Mouse (Mus musculus): Measurements from ENCODE around the gene Carmil1. TPM values are rescaled to one million over a fixed set of nuclear protein-coding genes. Genes with fewer than 3 reads are reported as not detected.

The Carmil1 gene
- polyA plus RNA-seq, 1 experiment from 2014 or later = 47.1 TPM

- Histone ChIP-seq H3K4me2 (ENCODE audit: low read length) (no peak overlapping the region), H3K36me3 (ENCODE audit: control insufficient read depth, insufficient read depth, low read length) (no peaks in the 10 kb centered on the region), H3K9me3 (replicated peaks; ENCODE audit: control insufficient read depth, low read length, poor library complexity, severe bottlenecking) (no peaks in the 10 kb centered on the region), H3K27me3 (ENCODE audit: control insufficient read depth, insufficient read depth, low read depth, low read length) (no peaks in the 10 kb centered on the region), H3K4me1 (ENCODE audit: control insufficient read depth, insufficient read depth, low read length) (peaks cover 2% of the 10 kb centered on the region; the same call in 1 of the 2 replicates), H3K4me3 (ENCODE audit: low read depth, low read length) (no peak overlapping the region), H3K9ac (ENCODE audit: low read depth, low read length) (no peak overlapping the region), H3K27ac (ENCODE audit: low read length) (no peak overlapping the region)
- WGBS = 45% methylated on average over 5 of the region's 5 CpGs
- ATAC-seq = no peak
Observed at GRCm38 (mm10) chr13:24177600-24177999, 103.0 kb downstream of the Carmil1 start.

- no peak overlapping the region for H3K27ac ChIP-seq (ENCODE audit: low read length)
- no peak overlapping the region for H3K4me2 ChIP-seq (ENCODE audit: low read length)
- H3K9me3 ChIP-seq (replicated peaks; ENCODE audit: control insufficient read depth, low read length, poor library complexity, severe bottlenecking) = no peaks in the 10 kb centered on the region
- no peak overlapping the region for H3K4me3 ChIP-seq (ENCODE audit: low read depth, low read length)
- WGBS = 84% methylated on average over 4 of the region's 4 CpGs
- H3K4me1 ChIP-seq (ENCODE audit: control insufficient read depth, insufficient read depth, low read length) = peaks cover 2% of the 10 kb centered on the region; the same call in 1 of the 2 replicates
- ATAC-seq = no peak
- no peaks in the 10 kb centered on the region for H3K27me3 ChIP-seq (ENCODE audit: control insufficient read depth, insufficient read depth, low read depth, low read length)
- no peak overlapping the region for H3K9ac ChIP-seq (ENCODE audit: low read depth, low read length)
- no peaks in the 10 kb centered on the region for H3K36me3 ChIP-seq (ENCODE audit: control insufficient read depth, insufficient read depth, low read length)
Observed at GRCm38 (mm10) chr13:24176835-24177234, 103.8 kb downstream of the Carmil1 start.

GRCm38 (mm10) chr13:24169658-24170057 is 110.9 kb downstream of the Carmil1 start:
- H3K4me1 ChIP-seq (ENCODE audit: control insufficient read depth, insufficient read depth, low read length) = no peaks in the 10 kb centered on the region
- H3K27me3 ChIP-seq (ENCODE audit: control insufficient read depth, insufficient read depth, low read depth, low read length) = no peaks in the 10 kb centered on the region
- H3K36me3 ChIP-seq (ENCODE audit: control insufficient read depth, insufficient read depth, low read length) = no peaks in the 10 kb centered on the region
- H3K27ac ChIP-seq (ENCODE audit: low read length) = no peak overlapping the region
- no peak overlapping the region for H3K4me3 ChIP-seq (ENCODE audit: low read depth, low read length)
- H3K9me3 ChIP-seq (replicated peaks; ENCODE audit: control insufficient read depth, low read length, poor library complexity, severe bottlenecking) = no peaks in the 10 kb centered on the region
- 93% methylated on average over 1 of the region's 1 CpGs for WGBS
- no peak overlapping the region for H3K4me2 ChIP-seq (ENCODE audit: low read length)
- ATAC-seq = no peak
- H3K9ac ChIP-seq (ENCODE audit: low read depth, low read length) = no peak overlapping the region

DNA sequence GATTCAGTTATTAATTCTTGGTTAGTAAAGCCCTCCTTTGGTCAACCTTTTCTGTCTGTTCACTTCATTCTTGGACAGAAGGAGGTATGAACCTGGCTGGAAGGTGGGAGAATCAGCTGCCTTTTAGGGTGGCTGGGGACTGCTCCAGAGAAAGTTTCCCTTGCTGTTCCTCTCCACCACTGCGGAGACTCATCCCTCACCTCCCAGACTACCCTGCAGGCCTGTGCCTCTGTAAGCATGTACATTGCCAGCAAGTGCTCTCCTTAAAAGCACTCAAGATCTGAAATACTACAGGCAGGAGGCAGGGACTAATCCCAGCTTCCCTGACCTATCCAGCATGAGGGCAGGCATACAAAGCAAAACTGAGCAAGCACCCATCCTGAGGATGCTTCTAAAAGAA is 117.2 kb downstream of the Carmil1 start:
- H3K36me3 ChIP-seq (ENCODE audit: control insufficient read depth, insufficient read depth, low read length) = no peaks in the 10 kb centered on the region
- no peak overlapping the region for H3K4me2 ChIP-seq (ENCODE audit: low read length)
- no peak overlapping the region for H3K4me3 ChIP-seq (ENCODE audit: low read depth, low read length)
- H3K27me3 ChIP-seq (ENCODE audit: control insufficient read depth, insufficient read depth, low read depth, low read length) = no peaks in the 10 kb centered on the region
- WGBS = 90% methylated on average over 1 of the region's 1 CpGs
- H3K27ac ChIP-seq (ENCODE audit: low read length) = no peak overlapping the region
- no peaks in the 10 kb centered on the region for H3K4me1 ChIP-seq (ENCODE audit: control insufficient read depth, insufficient read depth, low read length)
- no peak for ATAC-seq
- H3K9me3 ChIP-seq (replicated peaks; ENCODE audit: control insufficient read depth, low read length, poor library complexity, severe bottlenecking) = no peaks in the 10 kb centered on the region
- H3K9ac ChIP-seq (ENCODE audit: low read depth, low read length) = no peak overlapping the region

DNA sequence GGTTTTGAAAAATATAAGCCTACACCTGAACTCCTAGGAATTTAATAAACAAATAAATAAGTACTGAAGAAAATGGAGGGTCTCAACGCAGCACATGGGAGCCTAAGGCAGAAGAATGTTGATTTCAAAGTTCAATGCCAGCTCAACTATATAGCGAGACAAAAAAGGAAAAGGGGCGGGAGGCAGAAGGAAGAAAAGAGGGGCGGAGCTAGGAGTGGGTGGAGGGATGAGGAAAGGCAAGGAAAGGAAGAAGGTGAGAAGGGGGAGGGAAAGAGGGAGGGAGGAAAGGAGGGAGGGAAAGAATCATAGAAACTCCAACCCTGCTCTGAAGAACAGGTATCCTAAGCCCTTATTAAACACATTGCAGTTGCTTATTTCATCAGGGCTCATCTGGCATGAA is 119.5 kb downstream of the Carmil1 start:
- no peak overlapping the region for H3K9ac ChIP-seq (ENCODE audit: low read depth, low read length)
- no peaks in the 10 kb centered on the region for H3K36me3 ChIP-seq (ENCODE audit: control insufficient read depth, insufficient read depth, low read length)
- ATAC-seq = no peak
- no peak overlapping the region for H3K4me2 ChIP-seq (ENCODE audit: low read length)
- H3K4me1 ChIP-seq (ENCODE audit: control insufficient read depth, insufficient read depth, low read length) = no peaks in the 10 kb centered on the region
- no peak overlapping the region for H3K27ac ChIP-seq (ENCODE audit: low read length)
- no peaks in the 10 kb centered on the region for H3K9me3 ChIP-seq (replicated peaks; ENCODE audit: control insufficient read depth, low read length, poor library complexity, severe bottlenecking)
- no peak overlapping the region for H3K4me3 ChIP-seq (ENCODE audit: low read depth, low read length)
- H3K27me3 ChIP-seq (ENCODE audit: control insufficient read depth, insufficient read depth, low read depth, low read length) = no peaks in the 10 kb centered on the region
- 89% methylated on average over 4 of the region's 4 CpGs for WGBS

DNA sequence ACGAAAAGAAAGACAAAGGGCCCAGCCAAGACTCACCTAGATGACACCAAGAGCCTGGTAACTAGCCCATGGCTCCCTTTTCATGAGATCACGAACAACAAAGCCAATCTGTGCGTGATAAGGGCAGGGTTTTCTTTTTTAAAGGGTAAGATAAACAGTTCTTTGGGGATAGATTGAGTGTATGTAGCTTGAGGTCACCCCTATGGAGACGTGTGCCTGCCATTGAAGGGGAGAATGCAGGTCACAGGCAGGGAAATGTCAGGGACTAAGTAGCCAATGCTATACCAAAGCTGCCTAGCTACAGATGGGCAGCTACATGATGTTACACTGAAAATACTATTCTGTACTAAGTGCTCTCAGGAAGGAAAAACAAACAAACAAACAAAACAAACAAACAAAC is 120.6 kb downstream of the Carmil1 start:
- no peak overlapping the region for H3K27ac ChIP-seq (ENCODE audit: low read length)
- no peak overlapping the region for H3K4me3 ChIP-seq (ENCODE audit: low read depth, low read length)
- H3K9me3 ChIP-seq (replicated peaks; ENCODE audit: control insufficient read depth, low read length, poor library complexity, severe bottlenecking) = no peaks in the 10 kb centered on the region
- H3K27me3 ChIP-seq (ENCODE audit: control insufficient read depth, insufficient read depth, low read depth, low read length) = no peaks in the 10 kb centered on the region
- WGBS = 80% methylated on average over 4 of the region's 4 CpGs
- H3K9ac ChIP-seq (ENCODE audit: low read depth, low read length) = no peak overlapping the region
- ATAC-seq = no peak
- no peak overlapping the region for H3K4me2 ChIP-seq (ENCODE audit: low read length)
- no peaks in the 10 kb centered on the region for H3K36me3 ChIP-seq (ENCODE audit: control insufficient read depth, insufficient read depth, low read length)
- H3K4me1 ChIP-seq (ENCODE audit: control insufficient read depth, insufficient read depth, low read length) = peaks cover 3% of the 10 kb centered on the region

GRCm38 (mm10) chr13:24159190-24159965 is 121.2 kb downstream of the Carmil1 start:
- no peaks in the 10 kb centered on the region for H3K27me3 ChIP-seq (ENCODE audit: control insufficient read depth, insufficient read depth, low read depth, low read length)
- no peak overlapping the region for H3K4me2 ChIP-seq (ENCODE audit: low read length)
- no peaks in the 10 kb centered on the region for H3K9me3 ChIP-seq (replicated peaks; ENCODE audit: control insufficient read depth, low read length, poor library complexity, severe bottlenecking)
- H3K27ac ChIP-seq (ENCODE audit: low read length) = no peak overlapping the region
- no peaks in the 10 kb centered on the region for H3K36me3 ChIP-seq (ENCODE audit: control insufficient read depth, insufficient read depth, low read length)
- no peak overlapping the region for H3K4me3 ChIP-seq (ENCODE audit: low read depth, low read length)
- H3K9ac ChIP-seq (ENCODE audit: low read depth, low read length) = no peak overlapping the region
- peaks cover 6% of the 10 kb centered on the region for H3K4me1 ChIP-seq (ENCODE audit: control insufficient read depth, insufficient read depth, low read length)
- WGBS = 86% methylated on average over 8 of the region's 8 CpGs
- ATAC-seq = no peak

- Histone ChIP-seq H3K36me3 (ENCODE audit: control insufficient read depth, insufficient read depth, low read length) (no peaks in the 10 kb centered on the region), H3K27ac (ENCODE audit: low read length) (no peak overlapping the region), H3K9me3 (replicated peaks; ENCODE audit: control insufficient read depth, low read length, poor library complexity, severe bottlenecking) (no peaks in the 10 kb centered on the region), H3K9ac (ENCODE audit: low read depth, low read length) (no peak overlapping the region), H3K27me3 (ENCODE audit: control insufficient read depth, insufficient read depth, low read depth, low read length) (no peaks in the 10 kb centered on the region), H3K4me1 (ENCODE audit: control insufficient read depth, insufficient read depth, low read length) (peaks cover 6% of the 10 kb centered on the region), H3K4me2 (ENCODE audit: low read length) (no peak overlapping the region), H3K4me3 (ENCODE audit: low read depth, low read length) (no peak overlapping the region)
- 89% methylated on average over 10 of the region's 10 CpGs for WGBS
- no peak for ATAC-seq
Observed at GRCm38 (mm10) chr13:24157560-24158011, 123.0 kb downstream of the Carmil1 start.

- Histone ChIP-seq H3K4me1 (ENCODE audit: control insufficient read depth, insufficient read depth, low read length) (peaks cover 12% of the 10 kb centered on the region), H3K27ac (ENCODE audit: low read length) (no peak overlapping the region), H3K4me3 (ENCODE audit: low read depth, low read length) (no peak overlapping the region), H3K4me2 (ENCODE audit: low read length) (no peak overlapping the region), H3K27me3 (ENCODE audit: control insufficient read depth, insufficient read depth, low read depth, low read length) (no peaks in the 10 kb centered on the region), H3K36me3 (ENCODE audit: control insufficient read depth, insufficient read depth, low read length) (no peaks in the 10 kb centered on the region), H3K9ac (ENCODE audit: low read depth, low read length) (no peak overlapping the region), H3K9me3 (replicated peaks; ENCODE audit: control insufficient read depth, low read length, poor library complexity, severe bottlenecking) (no peaks in the 10 kb centered on the region)
- WGBS = 37% methylated on average over 6 of the region's 6 CpGs
- ATAC-seq = no peak
Observed at GRCm38 (mm10) chr13:24155190-24155589, 125.4 kb downstream of the Carmil1 start.
